Mouse (Mus musculus): ENCODE measurements around the gene Gm3248. TPM values are rescaled to one million over a fixed set of nuclear protein-coding genes. Genes with fewer than 3 reads are reported as not detected.

Gm3248 gene
- polyA plus RNA-seq, 1 experiment from 2014 or later = 3.6 TPM

Other genes starting within 250 kb of the Gm3248 start
- gene Gm3373, start 220.2 kb downstream of the Gm3248 start, polyA plus RNA-seq (2014; fragmentation: Nextera tagmentation; extraction: Ambion mirVana) = 0.32 and 0.74 TPM in 2 replicates
- gene Gm3383, start 153.8 kb downstream of the Gm3248 start, polyA plus RNA-seq (2014; fragmentation: Nextera tagmentation; extraction: Ambion mirVana) = 4.8 and 10.4 TPM in 2 replicates
- gene Gm3424, start 131.4 kb downstream of the Gm3248 start, polyA plus RNA-seq (2014; fragmentation: Nextera tagmentation; extraction: Ambion mirVana) = not detected in 2 replicates
- gene Gm8237, start 81.4 kb downstream of the Gm3248 start, polyA plus RNA-seq (2014; fragmentation: Nextera tagmentation; extraction: Ambion mirVana) = 0.74 and 1.4 TPM in 2 replicates
- not detected in 2 replicates for gene Gm3453, start 17.4 kb upstream of the Gm3248 start, polyA plus RNA-seq (2014; fragmentation: Nextera tagmentation; extraction: Ambion mirVana)
- gene Gm6337, start 96.5 kb upstream of the Gm3248 start, polyA plus RNA-seq (2014; fragmentation: Nextera tagmentation; extraction: Ambion mirVana) = not detected in 2 replicates
- gene Gm8206, start 132.2 kb upstream of the Gm3248 start, polyA plus RNA-seq (2014; fragmentation: Nextera tagmentation; extraction: Ambion mirVana) = 7.0 and 7.1 TPM in 2 replicates
- 5.6 and 6.3 TPM in 2 replicates for gene Gm3468, start 146.9 kb upstream of the Gm3248 start, polyA plus RNA-seq (2014; fragmentation: Nextera tagmentation; extraction: Ambion mirVana)
- not detected in 2 replicates for gene Gm3476, start 164.1 kb upstream of the Gm3248 start, polyA plus RNA-seq (2014; fragmentation: Nextera tagmentation; extraction: Ambion mirVana)